Mouse (Mus musculus) left cerebral cortex, postnatal 36 days (tissue): ENCODE measurements around the gene Camta1. TPM values are rescaled to one million over a fixed set of nuclear protein-coding genes. Genes with fewer than 3 reads are reported as not detected.

Experiments
- DNase-seq, 2 experiments: peaks; one replicate each; pipeline ENCODE4 v3.0.0; 2021 to 2022; ENCODE audit warnings: low spot score in 2 of 2, mixed read lengths in 1 of 2
- intact Hi-C: fragments of 180-260 bp; cut with DNase I; formaldehyde crosslinking; loops from one replicate; pipeline ENCODE4 v1.15.1; 2025
- total RNA-seq, 2 experiments: library from RNA; stranded (reverse); gene quantifications; 2 replicates each; pipeline ENCODE4 v1.2.3; 2021

Gene Camta1
- total RNA-seq, 2 experiments from 2014 or later, result 207 to 216 TPM

DNA sequence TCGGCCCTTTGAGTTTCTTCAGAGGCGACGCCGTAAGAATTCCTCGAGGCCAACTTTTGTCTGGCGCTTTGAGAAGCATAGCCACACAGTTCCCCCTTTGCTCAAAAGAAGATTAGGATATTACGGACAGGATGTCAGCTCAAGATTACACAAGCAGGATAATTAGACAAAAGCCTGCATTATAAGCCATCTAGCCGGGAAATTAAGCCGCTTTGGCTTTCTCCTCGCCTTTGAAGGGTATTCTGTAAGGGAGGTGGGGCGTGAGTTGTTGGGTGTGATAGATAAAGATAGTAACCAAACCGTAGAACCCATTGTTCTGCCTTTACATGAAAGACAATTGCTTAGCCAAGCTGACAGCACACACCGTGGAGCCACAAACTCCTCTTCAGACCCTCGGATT, 579.6 kb downstream of the Camta1 start:
- no peak for DNase-seq
- intact Hi-C loops, result loop anchor here (5.0 kb wide), 1 partner anchor 125 kb away; no protein-coding TSS in a partner anchor

DNA sequence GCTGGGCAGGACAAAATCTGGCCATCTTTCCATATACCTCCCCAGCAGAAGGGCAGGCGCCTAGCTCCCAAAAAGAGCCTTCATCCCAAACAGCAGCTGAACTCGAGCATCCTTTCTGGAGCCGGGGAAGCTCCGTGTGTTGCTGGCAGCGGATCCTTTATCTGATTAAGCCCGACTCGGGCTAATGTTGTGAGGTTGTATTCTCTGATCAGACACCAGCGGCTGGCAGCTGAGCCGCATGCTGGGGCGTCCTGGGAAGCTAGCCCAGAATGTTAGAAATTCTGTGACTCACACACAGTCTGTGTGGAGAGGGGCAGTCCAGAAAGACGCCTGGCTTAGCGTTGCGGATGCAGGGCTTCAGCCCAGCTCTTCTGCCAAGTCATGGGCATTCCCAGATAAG, 586.4 kb downstream of the Camta1 start:
- peak; percentile 81 to 84 for DNase-seq
- intact Hi-C loops, result no loop called here

GRCm38 (mm10) chr4:151263786-151264414, 597.8 kb downstream of the Camta1 start:
- intact Hi-C loops, result no loop called here
- DNase-seq, result peak; percentile 15 to 19

DNA sequence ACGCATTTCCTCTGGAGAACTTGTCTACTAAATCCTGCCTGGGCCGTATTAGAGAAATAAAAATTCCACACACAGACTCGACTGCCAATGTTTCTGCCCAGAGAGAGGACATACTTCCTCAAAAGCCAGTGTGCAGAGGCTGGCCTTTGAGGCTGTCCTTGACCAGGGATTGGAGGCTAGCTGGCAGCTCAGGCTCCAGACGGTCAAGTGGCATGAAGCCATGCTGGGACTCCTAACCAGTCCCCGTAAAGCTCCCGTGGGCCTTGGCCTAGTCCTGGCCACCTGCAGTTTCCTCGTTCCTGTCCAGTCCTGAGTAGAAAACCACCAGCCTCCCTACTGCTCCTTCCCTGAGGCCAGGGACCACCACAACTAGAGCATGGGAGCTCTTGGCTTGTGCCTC, 598.6 kb downstream of the Camta1 start:
- intact Hi-C loops, result no loop called here
- DNase-seq, result no peak

DNA sequence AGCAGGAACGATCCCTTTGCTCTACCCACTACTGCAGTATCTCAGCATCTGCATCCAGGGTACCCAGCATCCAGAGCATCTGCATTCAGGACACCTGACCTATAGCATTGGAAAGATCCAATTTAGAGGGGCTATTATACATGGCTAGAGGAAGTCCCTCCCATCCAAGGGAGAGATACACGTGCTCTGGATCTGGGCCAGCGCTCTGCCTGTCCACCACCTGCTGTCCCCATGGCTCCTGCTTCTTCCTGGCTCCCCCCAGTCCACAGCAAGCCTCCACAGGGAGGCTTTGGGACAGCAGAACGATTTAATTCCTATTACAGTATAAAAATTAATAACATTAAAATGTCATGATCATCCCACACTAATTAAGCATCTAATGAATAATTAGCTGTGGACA, 605.1 kb downstream of the Camta1 start:
- intact Hi-C loops, result no loop called here
- no peak for DNase-seq

DNA sequence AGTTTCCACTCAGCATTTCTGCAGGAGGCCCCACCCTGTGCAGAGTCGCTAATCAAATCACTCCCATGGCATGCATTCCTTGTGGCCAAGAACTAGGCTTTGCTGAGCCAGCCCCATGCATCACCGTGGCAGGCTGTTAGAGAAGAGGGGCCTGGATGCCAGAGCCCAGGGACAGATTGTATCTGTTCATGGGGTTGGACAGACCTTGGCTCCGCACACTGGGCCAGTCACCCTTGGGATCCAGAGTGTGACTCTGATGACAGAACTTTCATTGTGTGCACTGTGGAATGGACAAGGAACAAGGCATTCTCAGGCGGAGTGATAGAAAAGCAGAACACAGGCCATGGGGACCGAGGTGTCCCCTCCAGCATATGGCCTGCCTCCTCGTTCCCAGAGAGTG, 610.9 kb downstream of the Camta1 start:
- DNase-seq, result no peak
- intact Hi-C loops, result no loop called here

DNA sequence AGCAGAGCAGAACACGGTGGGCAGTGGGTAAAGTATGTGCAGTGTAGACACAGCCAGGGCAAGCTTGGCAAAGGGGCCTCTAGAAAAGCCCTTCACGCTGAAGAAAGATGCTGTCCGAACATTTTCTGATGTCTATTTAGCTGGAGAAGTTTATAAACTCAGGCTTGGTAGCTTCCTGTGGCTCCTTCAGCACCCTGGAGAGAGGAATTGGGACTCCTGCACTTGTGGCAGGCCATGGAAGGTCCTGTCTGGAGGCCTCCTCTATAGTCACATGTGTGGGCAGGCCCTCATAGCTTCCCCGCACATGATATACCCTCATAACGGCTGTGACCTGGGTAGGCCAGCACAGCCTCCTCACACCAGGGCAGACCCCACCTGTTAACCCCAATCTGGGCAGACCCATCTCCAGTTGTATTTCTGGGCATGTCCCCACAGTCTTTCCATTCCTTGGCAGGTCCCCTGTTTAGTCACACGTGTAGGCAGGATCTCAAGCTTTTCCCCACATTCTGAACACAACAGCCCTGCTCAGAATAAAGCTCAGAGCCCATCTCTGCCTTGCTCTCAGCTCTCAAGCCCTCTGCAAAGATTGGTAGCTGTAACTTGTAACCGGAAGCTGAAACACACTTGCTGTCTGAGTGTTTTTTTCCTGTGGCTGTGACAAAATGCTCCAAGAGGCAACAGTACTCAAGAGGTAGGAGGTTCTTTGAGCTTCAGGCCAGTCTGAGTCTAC, 616.4 kb downstream of the Camta1 start:
- intact Hi-C loops, result no loop called here
- DNase-seq, result no peak

- intact Hi-C loops, result no loop called here
- DNase-seq, result no peak
Observed at GRCm38 (mm10) chr4:151243445-151243844, 618.2 kb downstream of the Camta1 start.

DNA sequence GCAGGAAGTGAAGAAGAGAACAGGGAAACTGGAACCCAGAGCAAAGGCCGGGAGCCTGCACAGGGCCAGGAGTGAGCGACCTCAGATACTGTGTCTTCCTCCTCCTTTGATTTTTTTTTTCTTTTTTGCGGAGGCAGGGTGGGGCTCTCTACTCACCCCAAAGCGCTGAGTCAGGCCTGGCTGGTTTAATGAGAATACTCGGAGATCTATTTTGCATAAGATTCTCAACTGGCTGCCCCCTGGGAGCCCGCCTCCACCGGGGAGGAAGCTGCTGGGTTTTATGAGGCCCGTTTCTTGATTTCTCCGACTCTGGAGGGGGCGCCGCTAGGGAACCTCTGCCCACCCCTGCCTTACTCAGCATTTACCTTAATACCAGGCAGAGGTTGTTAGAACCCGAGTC, 618.9 kb downstream of the Camta1 start:
- no peak for DNase-seq
- intact Hi-C loops, result no loop called here

- intact Hi-C loops, result no loop called here
- DNase-seq, result no peak
Observed at GRCm38 (mm10) chr4:151240465-151240864, 621.2 kb downstream of the Camta1 start.

- intact Hi-C loops, result no loop called here
- peak in 1 of 2 experiments; percentile 23 for DNase-seq
Observed at GRCm38 (mm10) chr4:151238970-151239684, 622.5 kb downstream of the Camta1 start.

- intact Hi-C loops, result no loop called here
- DNase-seq, result no peak
Observed at GRCm38 (mm10) chr4:151237501-151237900, 624.2 kb downstream of the Camta1 start.

- intact Hi-C loops, result no loop called here
- DNase-seq, result no peak
Observed at GRCm38 (mm10) chr4:151234981-151235380, 626.7 kb downstream of the Camta1 start.

DNA sequence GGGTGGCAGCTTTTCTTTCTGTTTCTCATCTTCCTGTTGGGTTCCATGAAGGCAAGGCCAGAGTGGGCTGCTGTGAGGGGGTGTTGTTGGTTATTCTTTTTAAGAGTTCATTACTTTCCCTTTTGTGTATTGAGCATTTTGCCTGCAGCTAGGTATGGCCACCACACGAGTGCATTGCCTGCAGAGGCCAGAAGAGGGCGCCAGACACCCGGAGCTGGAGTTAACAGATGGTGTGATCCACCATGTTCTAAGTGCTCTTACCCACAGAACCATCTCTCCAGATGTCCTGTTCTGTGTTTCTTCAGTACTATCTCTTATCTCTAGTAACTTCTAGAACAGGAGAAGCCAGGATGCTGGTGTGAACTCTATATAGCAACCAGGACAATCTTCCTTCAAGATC, 629.6 kb downstream of the Camta1 start:
- no peak for DNase-seq
- intact Hi-C loops, result no loop called here

- intact Hi-C loops, result no loop called here
Observed at GRCm38 (mm10) chr4:151229073-151229472, 632.6 kb downstream of the Camta1 start.

DNA sequence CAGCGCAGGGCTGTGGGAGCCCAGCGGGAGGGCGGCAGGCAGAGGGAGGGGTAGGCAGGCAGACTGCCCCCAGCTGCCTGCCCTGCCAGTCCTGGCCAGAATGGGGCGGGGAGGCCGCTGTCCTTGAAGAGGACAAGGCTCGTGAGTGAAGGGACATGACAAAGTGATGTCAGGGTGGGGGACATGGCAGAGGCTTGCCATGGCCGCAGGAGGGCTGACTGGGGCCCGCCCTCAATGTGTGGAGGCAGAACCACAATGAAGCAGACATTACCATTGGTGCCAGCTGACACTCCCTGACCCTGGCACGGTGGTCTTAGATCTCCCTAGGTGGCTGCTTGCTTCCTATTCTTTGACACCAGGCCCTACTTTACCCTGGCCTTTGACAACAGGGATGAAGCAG, 635.2 kb downstream of the Camta1 start:
- DNase-seq, result no peak
- intact Hi-C loops, result no loop called here

More at GRCm38 (mm10) chr4:151229073-151229472, 632.6 kb downstream of the Camta1 start:
- no peak for DNase-seq

- intact Hi-C loops, result no loop called here
- peak; percentile 61 to 77 for DNase-seq
Observed at GRCm38 (mm10) chr4:151224017-151224416, 637.7 kb downstream of the Camta1 start.

- intact Hi-C loops, result no loop called here
Observed at GRCm38 (mm10) chr4:151223263-151223996, 638.2 kb downstream of the Camta1 start.

DNA sequence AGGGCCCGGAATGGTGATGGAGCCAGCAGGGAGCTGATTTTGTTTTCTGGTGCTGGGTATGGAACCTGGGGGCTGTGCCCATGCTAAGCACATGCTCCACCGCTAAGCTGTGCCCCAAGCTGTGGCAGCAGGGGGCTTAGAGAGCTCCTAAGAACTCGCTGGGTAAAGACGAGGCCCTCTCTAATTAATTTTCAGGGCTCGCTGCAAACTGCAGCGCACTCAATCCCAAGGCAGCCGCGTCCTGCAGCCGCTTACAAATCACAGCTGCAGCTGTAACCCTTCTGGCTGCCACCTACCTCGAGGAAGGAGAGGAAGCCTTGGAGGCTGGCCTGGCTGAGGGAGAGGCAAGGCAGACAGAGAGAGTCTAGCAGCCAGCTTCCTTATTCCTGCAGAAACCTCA, 639.0 kb downstream of the Camta1 start:
- intact Hi-C loops, result no loop called here
- DNase-seq, result no peak

More at GRCm38 (mm10) chr4:151223263-151223996, 638.2 kb downstream of the Camta1 start:
- peak in 1 of 2 experiments; percentile 10 for DNase-seq
